Mouse (Mus musculus) C2C12 (cell line): ENCODE measurements around the gene Zic3. TPM values are rescaled to one million over a fixed set of nuclear protein-coding genes. Genes with fewer than 3 reads are reported as not detected.

ENCODE experiments used
- H3K27me3 ChIP-seq: one replicate; pipeline ENCODE4 v1.6.1; 2011; ENCODE audit not compliant: control insufficient read depth, insufficient read depth, insufficient read length
- H3K36me3 ChIP-seq: one replicate; pipeline ENCODE4 v1.6.1; 2011; ENCODE audit not compliant: control insufficient read depth, insufficient read depth
- H3K4me3 ChIP-seq: one replicate; pipeline ENCODE4 v1.5.1; 2011; ENCODE audit warnings: mild to moderate bottlenecking, control low read depth; ENCODE audit not compliant: poor library complexity, insufficient read depth, severe bottlenecking
- H3K79me2 ChIP-seq: one replicate; pipeline ENCODE4 v1.6.1; 2011; ENCODE audit not compliant: control insufficient read depth, insufficient read depth
- H3K79me3 ChIP-seq: one replicate; pipeline ENCODE4 v1.6.1; 2011; ENCODE audit warnings: low read depth, control low read depth
- H3ac ChIP-seq: one replicate; pipeline ENCODE3; 2011; ENCODE audit warnings: low read depth; ENCODE audit not compliant: control insufficient read depth, insufficient read length
- CEBPB ChIP-seq: IDR thresholded peaks from one replicate; pipeline ENCODE4 v1.6.1; 2011; ENCODE audit warnings: low read depth, mild to moderate bottlenecking, control low read depth, moderate library complexity
- CTCF ChIP-seq: IDR thresholded peaks from one replicate; pipeline ENCODE4 v1.5.1; 2011; ENCODE audit not compliant: control insufficient read depth, insufficient read depth, insufficient read length
- FOSL1 ChIP-seq: IDR thresholded peaks from one replicate; pipeline ENCODE4 v1.8.0; 2011; ENCODE audit warnings: mild to moderate bottlenecking, low read length; ENCODE audit not compliant: poor library complexity, insufficient read depth, severe bottlenecking
- MAX ChIP-seq: IDR thresholded peaks from one replicate; pipeline ENCODE4 v1.6.1; 2011; ENCODE audit warnings: mild to moderate bottlenecking, control low read depth
- MYOD1 ChIP-seq: IDR thresholded peaks from one replicate; pipeline ENCODE4 v1.6.1; 2011; ENCODE audit warnings: low read depth; ENCODE audit not compliant: control insufficient read depth, insufficient read length
- MYOG ChIP-seq: IDR thresholded peaks from one replicate; pipeline ENCODE4 v1.6.1; 2011; ENCODE audit not compliant: control insufficient read depth, insufficient read length; ENCODE audit errors: extremely low read depth
- USF1 ChIP-seq: IDR thresholded peaks from one replicate; pipeline ENCODE4 v1.6.1; 2011; ENCODE audit warnings: low read depth, mild to moderate bottlenecking, control low read depth, moderate library complexity
- polyA plus RNA-seq: library from polyadenylated mRNA; unstranded; fragments of >200 nt; fragmentation: generic; extraction: Trizol; gene quantifications from one replicate; pipeline ENCODE4 v1.2.1, GENCODE M21; 2012; ENCODE audit warnings: missing spikeins

Zic3 gene
- polyA plus RNA-seq, 1 experiment, result not detected

DNA sequence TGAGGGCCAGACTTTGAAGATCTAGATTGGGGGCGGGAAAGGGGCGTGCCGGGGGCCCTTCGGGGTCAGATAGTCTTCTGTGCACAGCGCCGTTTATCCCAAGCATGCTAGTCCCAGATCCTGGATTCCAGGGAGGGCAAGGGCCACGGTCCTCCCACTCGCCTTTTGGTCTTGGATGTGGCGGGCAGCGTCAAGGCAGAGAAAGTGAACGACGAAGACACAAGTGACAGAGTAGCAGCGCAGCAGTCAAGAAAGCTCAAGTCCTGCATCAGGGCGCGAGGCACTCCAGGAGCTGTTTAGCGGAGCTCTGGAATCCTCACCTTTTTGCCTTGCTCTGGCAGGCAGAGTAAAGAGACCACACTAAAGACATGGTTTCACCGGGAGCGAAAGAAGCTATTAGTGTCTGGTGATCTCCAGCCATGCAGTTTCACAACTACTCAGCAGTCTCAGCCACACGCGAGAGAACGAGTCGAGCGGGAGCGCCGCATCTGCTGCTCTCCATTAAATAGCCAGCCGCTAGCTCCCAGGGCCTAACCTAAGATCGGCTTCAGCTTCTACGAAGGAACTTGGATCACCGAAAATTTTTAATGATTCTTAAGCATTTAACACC lies 7.1 kb upstream of the Zic3 start:
- H3K36me3 ChIP-seq, result no peaks in the 10 kb centered on the region
- no peak overlapping the region for H3ac ChIP-seq
- TF ChIP-seq USF1 (no peak), MAX (no peak), FOSL1 (no peak), MYOG (no peak), MYOD1 (no peak), CTCF (no peak), CEBPB (no peak)
- H3K4me3 ChIP-seq, result no peak overlapping the region
- H3K27me3 ChIP-seq, result no peaks in the 10 kb centered on the region
- H3K79me3 ChIP-seq, result no peaks in the 10 kb centered on the region
- no peaks in the 10 kb centered on the region for H3K79me2 ChIP-seq

DNA sequence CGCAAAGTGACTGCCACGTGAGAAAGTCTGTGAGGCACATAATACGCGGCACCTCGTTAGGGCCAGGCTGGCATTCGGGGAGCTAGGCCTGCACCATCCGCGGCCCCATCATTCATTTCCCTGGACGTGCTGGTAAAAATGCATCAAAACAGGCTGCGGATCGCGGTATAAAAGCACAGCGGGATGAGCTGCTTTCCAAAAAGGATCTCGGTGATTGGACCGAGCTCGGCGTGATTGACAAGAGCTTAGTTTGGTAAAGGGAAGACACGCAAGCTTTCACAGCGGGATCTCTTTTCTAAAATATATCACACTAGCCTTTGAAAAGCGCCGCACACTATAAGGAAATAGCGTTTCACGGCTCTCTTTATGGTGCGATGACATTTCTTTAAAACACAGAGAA lies 3.8 kb upstream of the Zic3 start:
- H3ac ChIP-seq, result no peak overlapping the region
- H3K79me2 ChIP-seq, result no peaks in the 10 kb centered on the region
- no peak overlapping the region for H3K4me3 ChIP-seq
- H3K79me3 ChIP-seq, result no peaks in the 10 kb centered on the region
- no peaks in the 10 kb centered on the region for H3K36me3 ChIP-seq
- TF ChIP-seq MYOD1, result no peak
- no peak for TF ChIP-seq CTCF
- TF ChIP-seq MAX, result no peak
- TF ChIP-seq USF1, result no peak
- no peak for TF ChIP-seq MYOG
- no peak for TF ChIP-seq CEBPB
- no peak for TF ChIP-seq FOSL1
- no peaks in the 10 kb centered on the region for H3K27me3 ChIP-seq

DNA sequence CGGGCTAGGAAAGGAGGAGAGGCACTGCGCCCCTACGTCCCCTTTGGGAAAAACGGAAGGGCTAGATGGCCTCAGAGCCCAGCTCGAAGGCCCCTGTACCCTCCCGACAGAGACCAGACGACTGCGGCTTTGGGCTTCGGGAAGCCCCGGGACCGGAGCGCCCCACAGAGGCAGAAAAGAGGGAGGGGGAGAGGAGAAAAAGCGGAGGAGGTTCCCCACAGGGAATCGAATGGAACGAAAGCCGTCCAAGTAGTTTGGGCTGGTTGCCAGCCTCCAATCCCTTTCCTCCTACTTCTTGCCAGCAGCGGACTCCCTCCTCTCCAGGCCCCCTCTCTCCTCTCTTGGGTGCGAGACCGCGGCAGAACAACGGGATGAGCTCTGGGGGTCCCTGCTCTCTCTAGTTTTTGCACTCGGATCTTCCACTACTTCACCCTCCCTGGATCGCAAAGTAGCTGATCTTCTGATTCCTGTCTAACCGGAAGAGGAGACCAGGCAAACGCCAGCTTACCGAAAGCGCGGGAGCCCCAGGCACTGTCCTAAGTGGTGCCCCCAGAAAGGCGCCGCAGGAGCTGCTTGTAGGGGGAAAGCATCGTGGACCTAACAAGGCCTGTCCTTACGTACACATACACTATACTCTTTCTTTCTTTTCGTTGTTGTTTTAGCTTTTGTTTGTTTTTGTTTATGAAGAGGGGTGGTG lies 3.1 kb upstream of the Zic3 start:
- Histone ChIP-seq H3K27me3 (no peaks in the 10 kb centered on the region), H3ac (no peak overlapping the region), H3K36me3 (no peaks in the 10 kb centered on the region), H3K79me3 (no peaks in the 10 kb centered on the region), H3K4me3 (no peak overlapping the region), H3K79me2 (no peaks in the 10 kb centered on the region)
- TF ChIP-seq MYOG (no peak), USF1 (no peak), MAX (no peak), CTCF (no peak), MYOD1 (no peak), CEBPB (no peak), FOSL1 (no peak)

DNA sequence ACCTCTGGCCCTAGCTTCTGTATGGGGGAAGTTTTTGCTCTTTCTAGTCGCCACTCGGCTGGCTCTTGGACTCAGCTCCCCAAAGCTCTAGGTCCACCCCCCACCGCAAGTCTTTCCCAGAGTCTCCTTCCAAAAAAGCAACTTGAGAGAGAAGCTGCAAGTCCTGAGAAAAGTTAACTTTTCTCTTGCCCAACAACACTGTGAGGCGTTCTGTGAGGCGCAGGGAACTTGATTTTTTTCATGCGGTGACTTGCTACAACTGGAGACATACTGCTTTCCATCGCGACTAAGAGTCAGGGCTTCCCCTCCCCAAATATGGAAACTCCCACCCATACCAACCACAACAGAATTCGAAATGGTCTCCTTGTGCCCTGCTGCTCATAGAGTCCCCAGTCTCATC lies 5.1 kb downstream of the Zic3 start:
- peaks cover 6% of the 10 kb centered on the region for H3K27me3 ChIP-seq
- TF ChIP-seq MAX (no peak), MYOG (no peak)
- no peaks in the 10 kb centered on the region for H3K36me3 ChIP-seq
- H3ac ChIP-seq, result no peak overlapping the region
- H3K79me3 ChIP-seq, result no peaks in the 10 kb centered on the region
- H3K79me2 ChIP-seq, result no peaks in the 10 kb centered on the region
- H3K4me3 ChIP-seq, result no peak overlapping the region

DNA sequence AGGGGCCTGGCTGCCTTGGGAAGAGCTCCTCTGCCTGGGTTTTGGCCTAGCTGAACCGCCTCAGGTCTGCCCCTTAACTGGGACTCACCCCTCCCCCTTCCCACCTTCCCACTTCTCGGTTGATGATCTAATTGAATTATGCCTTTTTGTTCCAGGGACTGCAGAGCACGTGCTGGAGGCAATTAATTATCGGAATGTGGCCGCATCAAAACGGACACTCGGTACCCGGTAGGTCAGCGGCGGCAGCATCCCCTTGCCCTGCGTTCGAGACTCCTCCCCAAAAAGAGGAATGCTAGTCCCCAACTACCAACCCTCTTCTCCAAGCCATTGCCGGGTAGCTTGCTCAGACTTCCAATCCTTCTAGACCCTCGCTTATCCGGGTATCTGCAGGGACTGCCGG lies 5.6 kb downstream of the Zic3 start:
- TF ChIP-seq FOSL1 (no peak), MAX (no peak), USF1 (no peak)
- Histone ChIP-seq H3ac (no peak overlapping the region), H3K79me3 (no peaks in the 10 kb centered on the region), H3K36me3 (no peaks in the 10 kb centered on the region), H3K4me3 (no peak overlapping the region), H3K27me3 (peaks cover 6% of the 10 kb centered on the region), H3K79me2 (no peaks in the 10 kb centered on the region)

DNA sequence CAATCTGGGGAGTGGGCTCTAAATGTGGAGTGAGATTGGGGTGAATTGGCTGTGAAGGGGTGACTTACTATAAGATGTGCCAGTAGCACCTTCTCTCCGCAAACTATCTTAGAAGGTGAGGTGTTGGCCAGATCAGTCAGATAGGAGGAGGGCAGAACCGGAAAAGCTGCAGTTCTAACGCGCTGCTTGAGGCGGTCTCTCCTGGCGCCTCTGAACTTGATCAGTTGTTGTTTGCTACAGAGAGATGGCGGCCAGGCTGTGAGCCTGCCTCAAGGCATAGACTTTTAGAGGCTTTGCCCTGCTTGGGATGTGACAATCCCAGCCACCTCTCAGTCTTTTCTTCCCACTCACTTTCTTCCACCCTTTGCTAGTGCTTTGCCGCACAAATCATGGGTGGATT lies 6.4 kb downstream of the Zic3 start:
- no peak overlapping the region for H3ac ChIP-seq
- TF ChIP-seq MAX (no peak), FOSL1 (no peak), MYOD1 (no peak)
- no peak overlapping the region for H3K4me3 ChIP-seq
- H3K79me2 ChIP-seq, result no peaks in the 10 kb centered on the region
- H3K36me3 ChIP-seq, result no peaks in the 10 kb centered on the region
- peaks cover 6% of the 10 kb centered on the region for H3K27me3 ChIP-seq
- no peaks in the 10 kb centered on the region for H3K79me3 ChIP-seq
